Mouse (Mus musculus): ENCODE measurements around the gene Syt3.

DNA sequence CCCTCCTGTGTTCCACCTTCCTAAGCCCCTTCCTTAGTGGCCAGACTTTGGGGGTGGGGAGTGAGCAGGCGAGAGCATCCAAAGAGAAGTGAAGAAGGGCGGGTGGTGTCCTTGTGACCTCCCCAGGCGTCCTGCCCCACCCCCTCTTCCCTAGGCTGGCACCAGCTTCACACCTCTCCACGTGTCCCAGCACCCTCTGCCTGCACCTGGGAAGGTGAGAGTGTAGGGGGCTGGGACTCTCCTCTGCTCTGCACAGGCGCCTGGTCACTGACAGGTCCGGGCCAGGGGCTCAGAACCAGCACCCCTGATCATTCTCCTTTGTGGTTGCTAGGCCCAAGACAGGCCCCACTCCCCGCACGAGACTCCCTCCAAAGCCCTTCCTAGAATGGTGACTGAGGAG is 43.8 kb downstream of the Syt3 start:
- TF ChIP-seq POLR2A (IDR thresholded peaks at IDR 0.05; ENCODE audit: insufficient read depth, low read length) (no peak), CTCF (IDR thresholded peaks at IDR 0.05; ENCODE audit: low read depth, low read length) (no peak)

Data from ES-Bruce4 (cell line).